Mouse (Mus musculus) MEL (cell line): ENCODE results near the gene Gli3. TPM values are rescaled to one million over a fixed set of nuclear protein-coding genes. Genes with fewer than 3 reads are reported as not detected.

Experiments
- DNase-seq: peaks from one replicate; pipeline ENCODE4 v3.0.0; 2011; ENCODE audit warnings: low read depth, low spot score
- H3K27ac ChIP-seq: 2 replicates; pipeline ENCODE4 v1.5.1; 2012; ENCODE audit warnings: low read depth, mild to moderate bottlenecking, control low read depth, low read length, moderate library complexity; ENCODE audit not compliant: control insufficient read depth
- H3K27me3 ChIP-seq, 2 experiments: fragments of 150-350 bp in 1 of 2; sonication (generic) in 1 of 2; 2 replicates each; pipeline ENCODE4 v1.6.1; 2012; ENCODE audit warnings: low read length in 2 of 2, mild to moderate bottlenecking in 2 of 2, improper control_type of control experiment in 1 of 2, moderate library complexity in 1 of 2; ENCODE audit not compliant: insufficient read depth in 2 of 2, control insufficient read depth in 1 of 2
- H3K36me3 ChIP-seq, 2 experiments: 2 replicates each; pipeline ENCODE4 v1.6.1; 2012 to 2014; ENCODE audit warnings: low read length in 2 of 2, improper control_type of control experiment in 1 of 2, inconsistent platforms in 1 of 2, mild to moderate bottlenecking in 1 of 2; ENCODE audit not compliant: insufficient read depth in 2 of 2, control insufficient read depth in 1 of 2
- H3K4me1 ChIP-seq, 2 experiments: fragments of 150-350 bp in 1 of 2; sonication (generic) in 1 of 2; 2 replicates each; pipeline ENCODE4 v1.6.1; 2012; ENCODE audit warnings: low read length in 2 of 2, improper control_type of control experiment in 1 of 2, mild to moderate bottlenecking in 1 of 2; ENCODE audit not compliant: insufficient read depth in 2 of 2, control insufficient read depth in 1 of 2
- H3K4me3 ChIP-seq, 2 experiments: fragments of 150-350 bp in 1 of 2; sonication (generic) in 1 of 2; 2 replicates each; pipeline ENCODE4 v1.5.1; 2012; ENCODE audit warnings: low read depth in 2 of 2, low read length in 2 of 2, mild to moderate bottlenecking in 2 of 2, moderate library complexity in 2 of 2, control low read depth in 1 of 2, improper control_type of control experiment in 1 of 2; ENCODE audit not compliant: control insufficient read depth in 1 of 2, insufficient read depth in 1 of 2
- H3K79me2 ChIP-seq: 2 replicates; pipeline ENCODE4 v1.6.1; 2012; ENCODE audit warnings: mild to moderate bottlenecking, low read length, moderate library complexity; ENCODE audit not compliant: control insufficient read depth, poor library complexity, insufficient read depth
- H3K9ac ChIP-seq: 2 replicates; pipeline ENCODE4 v1.6.1; 2012; ENCODE audit warnings: low read depth, mild to moderate bottlenecking, control low read depth, low read length, moderate library complexity; ENCODE audit not compliant: control insufficient read depth, poor library complexity, severe bottlenecking
- H3K9me3 ChIP-seq: fragments of 150-350 bp; sonication (generic); replicated peaks from 2 replicates; pipeline ENCODE4 v1.6.1; 2012; ENCODE audit warnings: mild to moderate bottlenecking, low read length, improper control_type of control experiment, moderate library complexity; ENCODE audit not compliant: insufficient read depth
- BHLHE40 ChIP-seq: IDR thresholded peaks from 2 replicates; pipeline ENCODE4 v1.6.1; 2012; ENCODE audit warnings: low read depth, mild to moderate bottlenecking, inconsistent platforms, low read length, improper control_type of control experiment, borderline replicate concordance
- CHD2 ChIP-seq: IDR thresholded peaks from 2 replicates; pipeline ENCODE4 v1.6.1; 2011; ENCODE audit warnings: low read length, improper control_type of control experiment
- E2F4 ChIP-seq: IDR thresholded peaks from 2 replicates; pipeline ENCODE4 v1.6.1; 2011; ENCODE audit warnings: low read depth, low read length, improper control_type of control experiment, borderline replicate concordance
- ETS1 ChIP-seq: IDR thresholded peaks from 2 replicates; pipeline ENCODE4 v1.6.1; 2012; ENCODE audit warnings: low read depth, mild to moderate bottlenecking, inconsistent platforms, low read length, improper control_type of control experiment, moderate library complexity
- GABPA ChIP-seq: IDR thresholded peaks from 2 replicates; pipeline ENCODE4 v1.6.1; 2012; ENCODE audit warnings: low read depth, mild to moderate bottlenecking, inconsistent platforms, low read length, improper control_type of control experiment, moderate library complexity
- HCFC1 ChIP-seq: IDR thresholded peaks from 2 replicates; pipeline ENCODE4 v1.6.1; 2012; ENCODE audit warnings: low read depth, mild to moderate bottlenecking, inconsistent platforms, low read length, improper control_type of control experiment, moderate library complexity
- JUND ChIP-seq: IDR thresholded peaks from 2 replicates; pipeline ENCODE4 v1.6.1; 2011; ENCODE audit warnings: low read depth, mild to moderate bottlenecking, improper control_type of control experiment, low read length
- MAX ChIP-seq: IDR thresholded peaks from 2 replicates; pipeline ENCODE4 v1.6.1; 2011; ENCODE audit warnings: low read length, improper control_type of control experiment
- MEF2A ChIP-seq: IDR thresholded peaks from 2 replicates; pipeline ENCODE4 v1.6.1; 2014; ENCODE audit warnings: low read depth, mild to moderate bottlenecking, inconsistent platforms, low read length, improper control_type of control experiment; ENCODE audit not compliant: poor library complexity, insufficient replicate concordance, severe bottlenecking; ENCODE audit errors: extremely low read depth
- MXI1 ChIP-seq: IDR thresholded peaks from 2 replicates; pipeline ENCODE4 v1.6.1; 2011; ENCODE audit warnings: mild to moderate bottlenecking, low read depth, low read length, improper control_type of control experiment
- MYB ChIP-seq: IDR thresholded peaks from 2 replicates; pipeline ENCODE4 v1.6.1; 2011; ENCODE audit warnings: mild to moderate bottlenecking, low read depth, low read length, improper control_type of control experiment
- NRF1 ChIP-seq: IDR thresholded peaks from 2 replicates; pipeline ENCODE4 v1.6.1; 2014; ENCODE audit warnings: low read depth, mild to moderate bottlenecking, inconsistent platforms, low read length, improper control_type of control experiment, moderate library complexity; ENCODE audit not compliant: poor library complexity, insufficient read depth, severe bottlenecking
- POLR2A ChIP-seq, 2 experiments: IDR thresholded peaks; 2 replicates each; pipeline ENCODE4 v1.6.1; 2011 to 2012; ENCODE audit warnings: low read length in 2 of 2, mild to moderate bottlenecking in 2 of 2, control low read depth in 1 of 2, improper control_type of control experiment in 1 of 2, low read depth in 1 of 2, moderate library complexity in 1 of 2; ENCODE audit not compliant: control insufficient read depth in 1 of 2, insufficient read depth in 1 of 2, poor library complexity in 1 of 2
- RAD21 ChIP-seq: IDR thresholded peaks from 2 replicates; pipeline ENCODE4 v1.6.1; 2011; ENCODE audit warnings: mild to moderate bottlenecking, low read depth, low read length, improper control_type of control experiment
- RCOR1 ChIP-seq: IDR thresholded peaks from 2 replicates; pipeline ENCODE4 v1.6.1; 2012; ENCODE audit warnings: low read depth, mild to moderate bottlenecking, inconsistent platforms, low read length, improper control_type of control experiment
- SMC3 ChIP-seq: IDR thresholded peaks from 2 replicates; pipeline ENCODE4 v1.6.1; 2011; ENCODE audit warnings: low read depth, low read length, improper control_type of control experiment
- TBP ChIP-seq: IDR thresholded peaks from 2 replicates; pipeline ENCODE4 v1.8.0; 2011; ENCODE audit warnings: low read depth, low read length, improper control_type of control experiment
- TCF12 ChIP-seq: IDR thresholded peaks from 2 replicates; pipeline ENCODE4 v1.6.1; 2014; ENCODE audit warnings: low read depth, mild to moderate bottlenecking, inconsistent platforms, low read length, improper control_type of control experiment, moderate library complexity
- UBTF ChIP-seq: IDR thresholded peaks from 2 replicates; pipeline ENCODE4 v1.6.1; 2012; ENCODE audit warnings: low read depth, mild to moderate bottlenecking, inconsistent platforms, low read length, improper control_type of control experiment, moderate library complexity, borderline replicate concordance; ENCODE audit not compliant: insufficient read depth
- USF1 ChIP-seq: IDR thresholded peaks from 2 replicates; pipeline ENCODE4 v1.6.1; 2014; ENCODE audit warnings: low read depth, mild to moderate bottlenecking, inconsistent platforms, low read length, improper control_type of control experiment, moderate library complexity
- ZC3H11A ChIP-seq: IDR thresholded peaks from 2 replicates; pipeline ENCODE4 v1.6.1; 2012; ENCODE audit warnings: low read depth, mild to moderate bottlenecking, inconsistent platforms, low read length, improper control_type of control experiment
- ZKSCAN1 ChIP-seq: IDR thresholded peaks from 2 replicates; pipeline ENCODE4 v1.6.1; 2012; ENCODE audit warnings: low read depth, mild to moderate bottlenecking, inconsistent platforms, low read length, improper control_type of control experiment, moderate library complexity
- ZMIZ1 ChIP-seq: IDR thresholded peaks from 2 replicates; pipeline ENCODE4 v1.6.1; 2012; ENCODE audit warnings: low read depth, mild to moderate bottlenecking, inconsistent platforms, low read length, improper control_type of control experiment, moderate library complexity
- ZNF384 ChIP-seq: IDR thresholded peaks from 2 replicates; pipeline ENCODE4 v1.6.1; 2012; ENCODE audit warnings: low read depth, mild to moderate bottlenecking, inconsistent platforms, low read length, improper control_type of control experiment
- polyA plus RNA-seq, 2 experiments: library from polyadenylated mRNA; stranded (reverse) in 1 of 2; unstranded in 1 of 2; fragments of >175 nt in 1 of 2; fragments of >200 nt in 1 of 2; gene quantifications; 2 replicates each; pipeline versions ENCODE4 v1.2.1 to v1.2.4; 2012; ENCODE audit warnings: low replicate concordance in 2 of 2, low read depth in 1 of 2; ENCODE audit not compliant: insufficient read length in 2 of 2, insufficient read depth in 1 of 2, missing spikeins in 1 of 2
- total RNA-seq: library from RNA; depleted of rRNA; stranded (reverse); fragments of 300-350 nt; gene quantifications from 2 replicates; pipeline ENCODE4 v1.2.3, GENCODE M21; 2012

Gli3 gene
- total and polyA plus RNA-seq, 3 experiments = not detected

GRCm38 (mm10) chr13:15713486-15713885 is 250.5 kb downstream of the Gli3 start:
- Histone ChIP-seq H3K4me1 (no peaks in the 10 kb centered on the region), H3K4me3 (no peak overlapping the region), H3K9ac (no peak overlapping the region), H3K27me3 (no peaks in the 10 kb centered on the region), H3K36me3 (no peaks in the 10 kb centered on the region), H3K79me2 (no peaks in the 10 kb centered on the region), H3K27ac (no peak overlapping the region), H3K9me3 (no peaks in the 10 kb centered on the region)
- no peak for TF ChIP-seq ZMIZ1
- TF ChIP-seq HCFC1 = no peak
- TF ChIP-seq POLR2A (IDR thresholded peaks at IDR 0.05; ENCODE audit: control insufficient read depth in 1 of 2, insufficient read depth in 1 of 2, low read depth in 1 of 2, low read length in 2 of 2, poor library complexity in 1 of 2) = no peak
- no peak for TF ChIP-seq MAX
- no peak for TF ChIP-seq BHLHE40
- TF ChIP-seq E2F4 = no peak
- no peak for TF ChIP-seq JUND
- no peak for TF ChIP-seq NRF1
- no peak for TF ChIP-seq ZKSCAN1
- TF ChIP-seq CHD2 = no peak
- no peak for TF ChIP-seq TBP
- TF ChIP-seq GABPA = no peak
- no peak for TF ChIP-seq MXI1
- DNase-seq = no peak

- H3K4me1 ChIP-seq = no peaks in the 10 kb centered on the region
- H3K36me3 ChIP-seq = no peaks in the 10 kb centered on the region
- H3K9ac ChIP-seq = no peak overlapping the region
- no peak for TF ChIP-seq ZC3H11A
- no peak for TF ChIP-seq ZNF384
- no peak for TF ChIP-seq ETS1
- no peak for TF ChIP-seq MYB
- TF ChIP-seq MAX = no peak
- TF ChIP-seq HCFC1 = no peak
- no peak for TF ChIP-seq TBP
- TF ChIP-seq RAD21 = no peak
- TF ChIP-seq TCF12 = no peak
- no peak for TF ChIP-seq GABPA
- no peak for TF ChIP-seq MEF2A
- TF ChIP-seq RCOR1 = no peak
- TF ChIP-seq BHLHE40 = no peak
- no peak for TF ChIP-seq USF1
- TF ChIP-seq SMC3 = no peak
- no peak for TF ChIP-seq CHD2
- no peak for TF ChIP-seq UBTF
- TF ChIP-seq, all 39 proteins: peak for 0
- Histone ChIP-seq H3K79me2 (no peaks in the 10 kb centered on the region), H3K27ac (no peak overlapping the region), H3K27me3 (no peaks in the 10 kb centered on the region), H3K9me3 (no peaks in the 10 kb centered on the region), H3K4me3 (no peak overlapping the region)
- no peak for DNase-seq
Measured at GRCm38 (mm10) chr13:15714331-15714725, 251.3 kb downstream of the Gli3 start.
